Comparison of ENCODE assay signal across 20 mouse cellular contexts in the genomic region with DNA sequence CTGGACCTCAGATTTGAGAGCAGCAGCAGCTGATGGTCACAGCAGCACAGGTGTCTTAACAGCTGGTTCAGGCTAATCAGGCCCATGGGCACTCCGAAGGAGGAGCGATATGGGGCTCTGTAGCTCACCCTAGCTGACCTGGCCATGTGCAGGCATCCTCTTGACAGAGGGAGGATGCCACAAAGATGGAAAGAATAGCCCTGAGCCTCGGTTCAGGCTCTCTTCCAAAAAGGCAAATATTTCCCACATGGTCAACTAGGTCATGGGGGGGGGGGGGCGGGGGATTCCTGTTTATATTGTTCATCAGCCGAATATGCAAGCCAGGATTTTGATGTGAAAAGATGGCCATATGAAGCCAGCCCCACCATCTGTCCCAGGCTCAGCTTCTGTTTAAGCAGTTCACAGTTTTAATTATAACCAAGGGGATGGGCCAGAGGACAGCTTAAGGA. TPM values are rescaled to one million over a fixed set of nuclear protein-coding genes. Genes with fewer than 3 reads are reported as not detected.
DNase-seq lines count a peak whose midpoint lies in the region; ATAC-seq and TF ChIP-seq lines count a peak whose summit lies in the region.
"Had no signal": no experiment of that assay in that cellular context is flagged by ENCODE, and none has a peak within 500 bp of the region (broad histone marks: within the 10 kb centered on the region; RNA-seq: fewer than 3 reads in every experiment).

No protein-coding gene starts in this region.

- H3K27ac ChIP-seq in forebrain, embryonic 16.5 days (ENCODE audit: low read length): no peak overlapping the region
- no peak overlapping the region for H3K27ac ChIP-seq in forebrain, embryonic 10.5 days
- H3K27ac ChIP-seq in ES-Bruce4 (ENCODE audit: insufficient read depth, low read length): 0 out of 2 replicates have a peak overlapping the region, but pooled peaks have one; percentile 39
- H3K27ac ChIP-seq in kidney, embryonic 14.5 days (ENCODE audit: low read depth, low read length): no peak overlapping the region
- H3K27ac ChIP-seq: hindbrain, embryonic 15.5 days; liver, embryonic 15.5 days; macrophage; midbrain, embryonic 10.5 days had no signal

- no peaks in the 10 kb centered on the region for H3K27me3 ChIP-seq in forebrain, embryonic 16.5 days (replicated peaks; ENCODE audit: control insufficient read depth, insufficient read depth, low read length)
- H3K27me3 ChIP-seq in forebrain, embryonic 10.5 days (ENCODE audit: poor library complexity, severe bottlenecking): no peaks in the 10 kb centered on the region
- no peaks in the 10 kb centered on the region for H3K27me3 ChIP-seq in ES-Bruce4 (ENCODE audit: control insufficient read depth, insufficient read depth, low read length, poor library complexity, severe bottlenecking)
- H3K27me3 ChIP-seq in kidney, embryonic 14.5 days (ENCODE audit: control insufficient read depth, insufficient read depth, low read length): no peaks in the 10 kb centered on the region
- H3K27me3 ChIP-seq: hindbrain, embryonic 15.5 days; limb, embryonic 15.5 days; liver, embryonic 15.5 days had no signal

- ATAC-seq in forebrain, embryonic 16.5 days: peak; percentile 33; the same call in 1 of the 2 replicates
- ATAC-seq in frontal cortex, adult (ENCODE audit: low TSS enrichment): no peak
- ATAC-seq in kidney, embryonic 14.5 days (ENCODE audit: low FRiP score, low TSS enrichment): no peak
- ATAC-seq: CD4-positive, CD25-positive, alpha-beta regulatory T cell, adult 4 months; intestine, postnatal 0 days had no signal

- TF ChIP-seq CTCF in ES-Bruce4 (IDR thresholded peaks at IDR 0.05; ENCODE audit: low read depth, low read length): no peak

- H3K4me2 ChIP-seq in forebrain, embryonic 16.5 days (ENCODE audit: low read length): no peak overlapping the region
- H3K4me2 ChIP-seq in kidney, embryonic 14.5 days (replicated peaks; ENCODE audit: low read depth, low read length): no peak overlapping the region
- H3K4me2 ChIP-seq: heart, embryonic 11.5 days; hindbrain, embryonic 15.5 days; limb, embryonic 15.5 days; liver, embryonic 15.5 days had no signal

- no peaks in the 10 kb centered on the region for H3K36me3 ChIP-seq in forebrain, embryonic 16.5 days (ENCODE audit: control insufficient read depth, insufficient read depth)
- no peaks in the 10 kb centered on the region for H3K36me3 ChIP-seq in forebrain, embryonic 10.5 days (replicated peaks)
- H3K36me3 ChIP-seq in ES-Bruce4 (ENCODE audit: control insufficient read depth, insufficient read depth, low read length, poor library complexity, severe bottlenecking): no peaks in the 10 kb centered on the region
- no peaks in the 10 kb centered on the region for H3K36me3 ChIP-seq in kidney, embryonic 14.5 days (ENCODE audit: control insufficient read depth, insufficient read depth, low read length)
- H3K36me3 ChIP-seq: G1E; hindbrain, embryonic 15.5 days; limb, embryonic 15.5 days; liver, embryonic 15.5 days; midbrain, embryonic 10.5 days had no signal

- TF ChIP-seq POLR2A in ES-Bruce4 (IDR thresholded peaks at IDR 0.05; ENCODE audit: insufficient read depth, low read length): no peak

- H3K4me1 ChIP-seq in forebrain, embryonic 16.5 days (replicated peaks; ENCODE audit: control insufficient read depth, insufficient read depth, low read length): no peaks in the 10 kb centered on the region
- peaks cover 13% of the 10 kb centered on the region for H3K4me1 ChIP-seq in forebrain, embryonic 10.5 days
- no peaks in the 10 kb centered on the region for H3K4me1 ChIP-seq in ES-Bruce4 (ENCODE audit: control insufficient read depth, insufficient read depth, low read length)
- no peaks in the 10 kb centered on the region for H3K4me1 ChIP-seq in kidney, embryonic 14.5 days (ENCODE audit: control insufficient read depth, insufficient read depth, low read length)
- H3K4me1 ChIP-seq: hindbrain, embryonic 15.5 days; midbrain, embryonic 10.5 days had no signal

- 61% methylated on average over 5 of the region's 5 CpGs for WGBS in forebrain, embryonic 16.5 days
- 70% methylated on average over 5 of the region's 5 CpGs for WGBS in forebrain, embryonic 10.5 days
- 83% methylated on average over 5 of the region's 5 CpGs for WGBS in kidney, embryonic 14.5 days

- no peak overlapping the region for H3K9ac ChIP-seq in forebrain, embryonic 16.5 days (replicated peaks; ENCODE audit: low read depth, low read length)
- no peak overlapping the region for H3K9ac ChIP-seq in ES-Bruce4 (ENCODE audit: low read depth, poor library complexity, severe bottlenecking)
- H3K9ac ChIP-seq in kidney, embryonic 14.5 days (ENCODE audit: low read depth, low read length): no peak overlapping the region
- H3K9ac ChIP-seq: hindbrain, embryonic 15.5 days; limb, embryonic 15.5 days; liver, embryonic 15.5 days had no signal

- no peaks in the 10 kb centered on the region for H3K9me3 ChIP-seq in forebrain, embryonic 16.5 days (ENCODE audit: control insufficient read depth, low read length)
- H3K9me3 ChIP-seq in forebrain, embryonic 10.5 days: no peaks in the 10 kb centered on the region
- peaks cover 4% of the 10 kb centered on the region; the same call in 1 of the 2 replicates for H3K9me3 ChIP-seq in ES-Bruce4 (replicated peaks; ENCODE audit: control insufficient read depth, insufficient read depth, low read length, poor library complexity, severe bottlenecking)
- H3K9me3 ChIP-seq in kidney, embryonic 14.5 days (ENCODE audit: control insufficient read depth, low read length): no peaks in the 10 kb centered on the region
- H3K9me3 ChIP-seq: G1E; hindbrain, embryonic 15.5 days; limb, embryonic 15.5 days; liver, embryonic 15.5 days; midbrain, embryonic 10.5 days had no signal

- no peak for DNase-seq in forebrain, embryonic 10.5 days (ENCODE audit: extremely low spot score, low spot score)
- DNase-seq in cerebellum, adult 11-12 months: peak; percentile 86
- DNase-seq in cerebellum, postnatal 14 days: peak; percentile 75 to 79
- no peak for DNase-seq in thymus, postnatal 4 days
- DNase-seq: adrenal gland, postnatal 36 days; heart, postnatal 10 days; right cerebral cortex, postnatal 14 days had no signal

- no peak for TF ChIP-seq EP300 in ES-Bruce4 (IDR thresholded peaks at IDR 0.05; ENCODE audit: insufficient read depth, low read depth, low read length)

- H3K4me3 ChIP-seq in forebrain, embryonic 16.5 days (replicated peaks; ENCODE audit: low read length): no peak overlapping the region
- no peak overlapping the region for H3K4me3 ChIP-seq in forebrain, embryonic 10.5 days
- H3K4me3 ChIP-seq in ES-Bruce4 (ENCODE audit: low read depth, low read length): no peak overlapping the region
- no peak overlapping the region for H3K4me3 ChIP-seq in kidney, embryonic 14.5 days (ENCODE audit: low read length)
- H3K4me3 ChIP-seq: hindbrain, embryonic 15.5 days; limb, embryonic 15.5 days; liver, embryonic 15.5 days; midbrain, embryonic 10.5 days had no signal

RNA-seq across cellular contexts. Expression of a gene that starts 48.3 kb away (rescaled TPM):
- 44.5 and 52.3 TPM in 2 replicates for polyA plus RNA-seq in forebrain, embryonic 16.5 days (2015; fragmentation: Nextera tagmentation; extraction: Ambion mirVana)
- 42.0 and 43.4 TPM in 2 replicates for polyA plus RNA-seq in forebrain, embryonic 10.5 days (2016; fragmentation: Nextera tagmentation; extraction: Ambion mirVana)
- 21.6 and 26.6 TPM in 2 replicates for polyA plus RNA-seq in ES-Bruce4 (2011; ENCODE audit: insufficient read depth, insufficient read length, low read depth, missing spikeins)
- 16.9 and 27.7 TPM in 2 replicates for polyA plus RNA-seq in kidney, embryonic 14.5 days (2014; fragmentation: Nextera tagmentation; extraction: Ambion mirVana)
- polyA plus RNA-seq: G1E had no signal

Comparison
In these comparisons a context has a peak if more than half of its experiments do, and no peak if none do; other contexts are left out.
1. DNase-seq: peak in cerebellum, adult 11-12 months (single experiment) and cerebellum, postnatal 14 days (2 of 2); none in forebrain, embryonic 10.5 days (single experiment) and thymus, postnatal 4 days (single experiment).